Mouse (Mus musculus): ENCODE measurements around the gene Hivep3. TPM values are rescaled to one million over a fixed set of nuclear protein-coding genes. Genes with fewer than 3 reads are reported as not detected.
A peak's percentile ranks its signal among the peaks of the same experiment; 100 is the strongest.

The Hivep3 gene
- total and polyA plus RNA-seq, 3 experiments, result 14.4 to 32.3 (median 21.2) TPM

GRCm38 (mm10) chr4:119738641-119739040 is 5.1 kb downstream of the Hivep3 start:
- no peak overlapping the region for H3K4me3 ChIP-seq (replicated peaks in 1 of 3; ENCODE audit: low read depth in 2 of 3, low read length in 2 of 3, poor library complexity in 1 of 3)
- no peaks in the 10 kb centered on the region; the same call in 1 of the 2 replicates for H3K79me2 ChIP-seq (replicated peaks; ENCODE audit: control insufficient read depth, extremely low read depth, insufficient read depth, poor library complexity, severe bottlenecking)
- H3K9ac ChIP-seq (ENCODE audit: insufficient read depth, low read depth), result peak overlapping the region; percentile 49
- H3K9me3 ChIP-seq (replicated peaks; ENCODE audit: low read length), result no peaks in the 10 kb centered on the region
- peaks cover 3 to 14% of the 10 kb centered on the region in 2 experiments for H3K36me3 ChIP-seq (replicated peaks in 1 of 2; ENCODE audit: control insufficient read depth in 1 of 2, insufficient read depth in 1 of 2, low read length in 1 of 2)
- peak overlapping the region; percentile 42 for H3K27ac ChIP-seq (ENCODE audit: insufficient read depth, low read depth)
- no peaks in the 10 kb centered on the region for H3K27me3 ChIP-seq (replicated peaks)
- in situ Hi-C loops (cut with MboI; ENCODE audit: low pct_ligation_motif_present, low pct_unique_long_range_greater_than_20kb, low sequenced_read_pairs) (no loop called here), dilution Hi-C loops (cut with MboI; ENCODE audit: extremely low pct_ligation_motif_present, extremely low pct_unique_long_range_greater_than_20kb, low sequenced_read_pairs) (no loop called here)
- H3K4me2 ChIP-seq (ENCODE audit: insufficient read depth, low read depth, poor library complexity, severe bottlenecking), result peak overlapping the region; percentile 88
- TF ChIP-seq EP300 (IDR thresholded peaks at IDR 0.05; ENCODE audit: low read length), result peak; percentile 77
- TF ChIP-seq JUND (conservative IDR thresholded peaks at IDR 0.05; ENCODE audit: low read depth, low read length), result peak; percentile 86
- no peak for TF ChIP-seq SMC3 (IDR thresholded peaks at IDR 0.05; ENCODE audit: low read depth, low read length)
- TF ChIP-seq HCFC1 (IDR thresholded peaks at IDR 0.05; ENCODE audit: low read depth, low read length), result peak; percentile 31; the same call in 1 of the 2 replicates
- peak; percentile 75 for TF ChIP-seq ELF1 (IDR thresholded peaks at IDR 0.05; ENCODE audit: low read depth, low read length)
- TF ChIP-seq USF2 (conservative IDR thresholded peaks at IDR 0.05; ENCODE audit: low read depth, low read length), result no peak
- TF ChIP-seq RCOR1 (conservative IDR thresholded peaks at IDR 0.05; ENCODE audit: low read depth, low read length), result peak; percentile 60; the same call in 1 of the 2 replicates
- no peak for TF ChIP-seq MAX (IDR thresholded peaks at IDR 0.05; ENCODE audit: low read length)
- 0 out of 2 replicates have a peak, but pooled peaks have one; percentile 18 for TF ChIP-seq BHLHE40 (IDR thresholded peaks at IDR 0.05; ENCODE audit: low read depth, low read length)
- TF ChIP-seq UBTF (IDR thresholded peaks at IDR 0.05; ENCODE audit: low read depth, low read length), result no peak
- no peak for TF ChIP-seq ZNF384 (IDR thresholded peaks at IDR 0.05; ENCODE audit: low read depth, low read length)
- TF ChIP-seq ZMIZ1 (IDR thresholded peaks at IDR 0.05; ENCODE audit: low read depth, low read length), result no peak
- no peak for TF ChIP-seq TBP (conservative IDR thresholded peaks at IDR 0.05; ENCODE audit: low read depth, low read length)
- TF ChIP-seq MAZ (IDR thresholded peaks at IDR 0.05; ENCODE audit: low read depth, low read length), result peak; percentile 48; the same call in 1 of the 2 replicates
- TF ChIP-seq NELFE (IDR thresholded peaks at IDR 0.05; ENCODE audit: low read depth, low read length), result 0 out of 2 replicates have a peak, but pooled peaks have one; percentile 47
- no peak for TF ChIP-seq GABPA (IDR thresholded peaks at IDR 0.05; ENCODE audit: insufficient replicate concordance, low read depth, low read length)
- no peak for TF ChIP-seq TCF12 (IDR thresholded peaks at IDR 0.05; ENCODE audit: low read depth, low read length)
- peak; percentile 95 for TF ChIP-seq IRF4 (IDR thresholded peaks at IDR 0.05; ENCODE audit: low read depth, low read length)
- TF ChIP-seq CHD1 (IDR thresholded peaks at IDR 0.05; ENCODE audit: low read depth, low read length), result no peak
- peak; percentile 32; the same call in 1 of the 2 replicates for TF ChIP-seq SIN3A (IDR thresholded peaks at IDR 0.05; ENCODE audit: low read length)
- peak; percentile 61 for TF ChIP-seq JUN (IDR thresholded peaks at IDR 0.05; ENCODE audit: insufficient read depth, low read depth, low read length)
- no peak for TF ChIP-seq POLR2AphosphoS2 (IDR thresholded peaks at IDR 0.05; ENCODE audit: low read depth, low read length)
- TF ChIP-seq MEF2A (IDR thresholded peaks at IDR 0.05; ENCODE audit: borderline replicate concordance, low read depth, low read length), result peak; percentile 63
- no peak for TF ChIP-seq NRF1 (IDR thresholded peaks at IDR 0.05; ENCODE audit: low read depth, low read length)
- TF ChIP-seq ETS1 (conservative IDR thresholded peaks at IDR 0.05; ENCODE audit: low read depth, low read length), result 0 out of 2 replicates have a peak, but pooled peaks have one; percentile 28
- TF ChIP-seq MYC (IDR thresholded peaks at IDR 0.05; ENCODE audit: low read depth, low read length), result no peak
- TF ChIP-seq CHD2 (IDR thresholded peaks at IDR 0.05; ENCODE audit: low read length), result no peak
- TF ChIP-seq PAX5 (IDR thresholded peaks at IDR 0.05; ENCODE audit: low read length), result no peak
- TF ChIP-seq E2F4 (IDR thresholded peaks at IDR 0.05; ENCODE audit: insufficient replicate concordance, low read depth, low read length), result no peak
- TF ChIP-seq ZC3H11A (IDR thresholded peaks at IDR 0.05; ENCODE audit: low read depth, low read length), result no peak
- TF ChIP-seq ZKSCAN1 (IDR thresholded peaks at IDR 0.05; ENCODE audit: borderline replicate concordance, low read depth, low read length), result no peak
- peak; percentile 33 for TF ChIP-seq POLR2A (IDR thresholded peaks at IDR 0.05; ENCODE audit: low read depth, low read length)
- no peak for TF ChIP-seq KAT2A (IDR thresholded peaks at IDR 0.05; ENCODE audit: insufficient replicate concordance, low read length)
- no peak for TF ChIP-seq RAD21 (IDR thresholded peaks at IDR 0.05; ENCODE audit: low read depth, low read length)
- TF ChIP-seq MXI1 (IDR thresholded peaks at IDR 0.05; ENCODE audit: low read depth, low read length), result no peak
- TF ChIP-seq MAFK (IDR thresholded peaks at IDR 0.05; ENCODE audit: insufficient replicate concordance, low read length), result 0 out of 2 replicates have a peak, but pooled peaks have one; percentile 43
- TF ChIP-seq CTCF (conservative IDR thresholded peaks at IDR 0.05 in 1 of 2, IDR thresholded peaks at IDR 0.05 in 1 of 2; ENCODE audit: low read depth in 2 of 2, low read length in 2 of 2), result no peak
- TF ChIP-seq USF1 (IDR thresholded peaks at IDR 0.05; ENCODE audit: low read depth, low read length), result no peak
- peaks cover 21 to 67% of the 10 kb centered on the region in 2 experiments for H3K4me1 ChIP-seq (ENCODE audit: control insufficient read depth in 1 of 2, insufficient read depth in 2 of 2)
- peak; percentile 71 for DNase-seq (ENCODE audit: extremely low read depth)
